Mouse (Mus musculus): Measurements from ENCODE around the gene Tspan31. TPM values are rescaled to one million over a fixed set of nuclear protein-coding genes. Genes with fewer than 3 reads are reported as not detected.
A peak's percentile ranks its signal among the peaks of the same experiment; 100 is the strongest.

Tspan31 gene
- 189 and 206 TPM in 2 replicates for polyA plus RNA-seq (2015; fragmentation: Nextera tagmentation; extraction: Ambion mirVana)

DNA sequence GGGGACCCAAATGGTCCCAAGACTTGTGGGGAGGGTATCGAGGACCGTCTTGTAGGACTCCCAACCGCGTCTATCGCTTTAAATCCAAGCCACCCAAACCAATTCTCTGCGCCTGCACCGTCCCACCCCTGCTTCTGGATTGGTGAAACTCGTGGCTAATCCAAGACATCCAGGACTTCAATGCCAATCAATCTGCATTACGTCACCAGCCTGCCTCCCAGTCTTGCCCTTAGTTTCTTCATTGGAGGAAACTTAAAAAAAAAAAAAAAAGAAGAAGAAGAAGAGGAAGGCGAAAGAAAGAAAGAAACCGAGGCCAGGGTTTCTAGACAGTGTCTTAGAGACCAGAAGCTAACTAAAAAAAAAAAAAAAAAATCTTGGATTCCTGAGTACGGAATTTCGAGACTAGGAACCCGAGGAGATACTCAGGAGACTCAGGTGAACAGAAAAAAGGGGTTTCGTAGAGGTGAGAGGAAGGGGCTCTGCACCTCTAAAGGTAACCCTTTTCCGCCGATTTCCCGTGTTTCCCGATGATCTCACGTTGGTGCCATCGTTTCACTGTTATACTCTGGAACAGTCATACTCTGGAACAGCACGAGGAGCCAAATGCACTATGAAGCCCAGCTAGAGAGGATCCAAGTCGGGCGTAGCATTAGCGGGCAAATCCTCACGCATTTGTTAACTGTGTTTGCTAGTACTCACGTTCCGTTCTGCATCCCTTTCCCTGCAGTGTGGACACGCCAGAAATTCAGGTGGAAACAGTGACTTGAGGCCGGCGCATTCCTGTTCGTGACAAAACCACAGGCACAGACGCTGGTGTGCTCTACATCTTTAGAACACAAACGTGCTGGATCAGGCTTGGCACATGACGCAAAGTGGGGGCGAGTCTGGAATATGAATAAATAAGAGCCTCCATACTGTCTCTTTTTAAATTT is at the start of gene Tspan31:
Gene Tspan31 (minus strand): TSS at position 75 of the 932 bp plus-strand sequence.
- Histone ChIP-seq H3K9me3 (ENCODE audit: control insufficient read depth, low read length) (no peaks in the 10 kb centered on the region), H3K4me2 (ENCODE audit: low read depth, low read length) (peak within 1 kb of the TSS; percentile 94), H3K27ac (ENCODE audit: low read length) (peak within 1 kb of the TSS; percentile 86), H3K4me3 (ENCODE audit: low read length) (peak within 1 kb of the TSS; percentile 69), H3K9ac (ENCODE audit: low read depth, low read length) (peak within 1 kb of the TSS; percentile 84), H3K36me3 (ENCODE audit: control insufficient read depth, insufficient read depth, low read length) (peaks cover 21% of the 10 kb centered on the region), H3K4me1 (ENCODE audit: control insufficient read depth, insufficient read depth, low read length) (peaks cover 23% of the 10 kb centered on the region), H3K27me3 (replicated peaks; ENCODE audit: control insufficient read depth, insufficient read depth, low read length) (peaks cover 4% of the 10 kb centered on the region; the same call in 1 of the 2 replicates)
- peak; percentile 86 for ATAC-seq
- 1% methylated on average over 36 of the region's 36 CpGs for WGBS

DNA sequence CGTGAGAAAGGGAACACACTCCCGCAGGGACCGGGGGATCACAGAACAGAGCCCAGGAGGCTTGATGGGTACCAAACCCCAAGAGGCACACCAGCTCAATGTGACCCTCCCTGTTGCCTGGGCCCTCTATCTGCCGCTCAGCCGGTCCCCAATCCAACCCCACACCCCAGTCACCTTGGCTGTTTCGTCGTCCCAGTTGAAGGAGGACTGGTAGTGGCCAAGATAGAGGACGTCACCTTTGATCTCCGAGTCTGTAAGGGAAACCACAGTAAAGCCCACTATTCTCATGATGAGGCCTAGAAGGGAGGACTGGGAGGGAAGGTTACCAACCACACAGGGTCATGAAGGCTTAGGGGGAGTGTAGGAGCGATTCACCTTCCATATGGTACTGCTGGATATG is 49.2 kb upstream of the Tspan31 start:
- H3K9me3 ChIP-seq (ENCODE audit: control insufficient read depth, low read length): no peaks in the 10 kb centered on the region
- H3K4me3 ChIP-seq (ENCODE audit: low read length): no peak overlapping the region
- H3K36me3 ChIP-seq (ENCODE audit: control insufficient read depth, insufficient read depth, low read length): peaks cover 9% of the 10 kb centered on the region
- no peak overlapping the region for H3K4me2 ChIP-seq (ENCODE audit: low read depth, low read length)
- WGBS: 95% methylated on average over 10 of the region's 10 CpGs
- ATAC-seq: no peak
- no peak overlapping the region for H3K27ac ChIP-seq (ENCODE audit: low read length)
- H3K9ac ChIP-seq (ENCODE audit: low read depth, low read length): no peak overlapping the region
- peaks cover 14% of the 10 kb centered on the region for H3K4me1 ChIP-seq (ENCODE audit: control insufficient read depth, insufficient read depth, low read length)
- no peaks in the 10 kb centered on the region for H3K27me3 ChIP-seq (replicated peaks; ENCODE audit: control insufficient read depth, insufficient read depth, low read length)

DNA sequence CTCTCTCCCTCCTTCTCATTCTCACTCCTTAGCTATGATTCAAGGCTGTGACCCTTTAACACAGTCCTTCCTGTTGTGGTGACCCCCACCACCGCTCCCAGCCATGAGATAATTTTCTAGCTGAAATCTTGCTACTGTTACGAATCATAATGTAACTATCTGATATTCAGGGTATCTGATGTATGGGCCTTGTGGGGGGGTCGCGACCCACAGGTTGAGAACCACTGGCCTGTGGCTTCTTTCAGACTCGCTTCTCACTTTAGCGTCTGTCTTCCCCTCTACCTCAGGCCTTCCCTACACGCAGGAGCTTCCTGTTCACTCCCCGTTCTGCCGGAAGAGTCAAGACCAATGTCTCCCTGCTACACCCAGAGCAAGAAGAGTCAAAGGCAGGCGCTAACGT is 48.4 kb upstream of the Tspan31 start:
- ATAC-seq: no peak
- H3K27ac ChIP-seq (ENCODE audit: low read length): no peak overlapping the region
- no peak overlapping the region for H3K4me2 ChIP-seq (ENCODE audit: low read depth, low read length)
- no peak overlapping the region for H3K4me3 ChIP-seq (ENCODE audit: low read length)
- no peak overlapping the region for H3K9ac ChIP-seq (ENCODE audit: low read depth, low read length)
- H3K36me3 ChIP-seq (ENCODE audit: control insufficient read depth, insufficient read depth, low read length): peaks cover 9% of the 10 kb centered on the region
- WGBS: 91% methylated on average over 11 of the region's 11 CpGs
- no peaks in the 10 kb centered on the region for H3K9me3 ChIP-seq (ENCODE audit: control insufficient read depth, low read length)
- no peaks in the 10 kb centered on the region for H3K27me3 ChIP-seq (replicated peaks; ENCODE audit: control insufficient read depth, insufficient read depth, low read length)
- H3K4me1 ChIP-seq (ENCODE audit: control insufficient read depth, insufficient read depth, low read length): peaks cover 14% of the 10 kb centered on the region

GRCm38 (mm10) chr10:127115068-127115467 is 45.0 kb upstream of the Tspan31 start:
- Histone ChIP-seq H3K27ac (ENCODE audit: low read length) (no peak overlapping the region), H3K27me3 (replicated peaks; ENCODE audit: control insufficient read depth, insufficient read depth, low read length) (no peaks in the 10 kb centered on the region), H3K36me3 (ENCODE audit: control insufficient read depth, insufficient read depth, low read length) (peaks cover 12% of the 10 kb centered on the region), H3K4me1 (ENCODE audit: control insufficient read depth, insufficient read depth, low read length) (peaks cover 2% of the 10 kb centered on the region), H3K9ac (ENCODE audit: low read depth, low read length) (no peak overlapping the region), H3K4me3 (ENCODE audit: low read length) (no peak overlapping the region), H3K9me3 (ENCODE audit: control insufficient read depth, low read length) (no peaks in the 10 kb centered on the region), H3K4me2 (ENCODE audit: low read depth, low read length) (no peak overlapping the region)
- ATAC-seq: no peak
- WGBS: 81% methylated on average over 2 of the region's 2 CpGs

DNA sequence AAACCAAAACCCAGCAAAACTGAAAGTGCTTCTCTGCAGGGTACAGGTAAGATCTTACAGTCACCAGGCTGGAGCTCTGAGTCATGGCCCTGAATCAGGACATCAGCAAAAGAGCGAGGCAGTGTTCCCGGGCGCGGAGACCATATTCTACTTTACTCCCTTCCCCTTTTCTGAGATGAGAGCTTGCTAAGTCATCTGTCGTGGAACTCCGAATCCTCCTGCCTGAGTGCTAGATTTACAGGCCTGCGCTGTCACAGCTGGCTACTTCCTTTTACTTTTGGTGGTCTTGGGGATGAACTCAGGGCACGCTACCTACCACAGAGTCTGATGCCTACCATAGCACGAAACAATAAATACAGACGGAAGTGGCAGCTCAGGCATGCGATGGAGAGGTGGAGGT is 44.3 kb upstream of the Tspan31 start:
- ATAC-seq: no peak
- H3K9me3 ChIP-seq (ENCODE audit: control insufficient read depth, low read length): no peaks in the 10 kb centered on the region
- H3K4me2 ChIP-seq (ENCODE audit: low read depth, low read length): no peak overlapping the region
- no peak overlapping the region for H3K27ac ChIP-seq (ENCODE audit: low read length)
- H3K27me3 ChIP-seq (replicated peaks; ENCODE audit: control insufficient read depth, insufficient read depth, low read length): no peaks in the 10 kb centered on the region
- peaks cover 12% of the 10 kb centered on the region for H3K36me3 ChIP-seq (ENCODE audit: control insufficient read depth, insufficient read depth, low read length)
- WGBS: 92% methylated on average over 11 of the region's 11 CpGs
- H3K4me1 ChIP-seq (ENCODE audit: control insufficient read depth, insufficient read depth, low read length): no peaks in the 10 kb centered on the region
- no peak overlapping the region for H3K9ac ChIP-seq (ENCODE audit: low read depth, low read length)
- no peak overlapping the region for H3K4me3 ChIP-seq (ENCODE audit: low read length)

- H3K4me2 ChIP-seq (ENCODE audit: low read depth, low read length): no peak overlapping the region
- H3K9me3 ChIP-seq (ENCODE audit: control insufficient read depth, low read length): no peaks in the 10 kb centered on the region
- H3K27me3 ChIP-seq (replicated peaks; ENCODE audit: control insufficient read depth, insufficient read depth, low read length): no peaks in the 10 kb centered on the region
- peak; percentile 71; the same call in 1 of the 2 replicates for ATAC-seq
- H3K36me3 ChIP-seq (ENCODE audit: control insufficient read depth, insufficient read depth, low read length): peaks cover 3% of the 10 kb centered on the region; the same call in 1 of the 2 replicates
- no peak overlapping the region for H3K4me3 ChIP-seq (ENCODE audit: low read length)
- H3K9ac ChIP-seq (ENCODE audit: low read depth, low read length): no peak overlapping the region
- no peak overlapping the region for H3K27ac ChIP-seq (ENCODE audit: low read length)
- H3K4me1 ChIP-seq (ENCODE audit: control insufficient read depth, insufficient read depth, low read length): no peaks in the 10 kb centered on the region
- WGBS: 87% methylated on average over 15 of the region's 15 CpGs
Observed at GRCm38 (mm10) chr10:127111001-127111887, 41.2 kb upstream of the Tspan31 start.

DNA sequence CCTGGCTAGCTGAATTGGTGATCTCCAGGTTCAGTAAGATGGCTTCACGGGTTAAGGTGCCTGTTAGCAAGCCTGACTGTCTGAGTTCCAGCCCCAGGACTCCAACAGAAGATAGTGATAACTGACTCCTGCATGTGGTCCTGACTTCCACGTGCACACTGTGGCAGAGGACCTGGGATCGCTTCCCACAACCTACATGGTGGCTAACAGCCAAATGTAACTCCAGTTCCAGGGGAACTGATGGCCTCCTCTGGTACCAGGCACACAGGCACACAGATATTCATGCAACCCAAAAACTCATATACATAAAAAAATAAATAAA is 38.2 kb upstream of the Tspan31 start:
- no peak overlapping the region for H3K4me3 ChIP-seq (ENCODE audit: low read length)
- no peak overlapping the region for H3K9ac ChIP-seq (ENCODE audit: low read depth, low read length)
- no peaks in the 10 kb centered on the region for H3K9me3 ChIP-seq (ENCODE audit: control insufficient read depth, low read length)
- WGBS: 87% methylated on average over 3 of the region's 3 CpGs
- H3K27ac ChIP-seq (ENCODE audit: low read length): no peak overlapping the region
- H3K4me1 ChIP-seq (ENCODE audit: control insufficient read depth, insufficient read depth, low read length): no peaks in the 10 kb centered on the region
- H3K4me2 ChIP-seq (ENCODE audit: low read depth, low read length): no peak overlapping the region
- H3K36me3 ChIP-seq (ENCODE audit: control insufficient read depth, insufficient read depth, low read length): 0 out of 2 replicates have a peak, but pooled peaks cover 3% of the 10 kb centered on the region
- ATAC-seq: no peak
- H3K27me3 ChIP-seq (replicated peaks; ENCODE audit: control insufficient read depth, insufficient read depth, low read length): no peaks in the 10 kb centered on the region

GRCm38 (mm10) chr10:127107563-127108261 is 37.6 kb upstream of the Tspan31 start:
- Histone ChIP-seq H3K27ac (ENCODE audit: low read length) (no peak overlapping the region), H3K9me3 (ENCODE audit: control insufficient read depth, low read length) (no peaks in the 10 kb centered on the region), H3K4me1 (ENCODE audit: control insufficient read depth, insufficient read depth, low read length) (no peaks in the 10 kb centered on the region), H3K4me2 (ENCODE audit: low read depth, low read length) (no peak overlapping the region), H3K36me3 (ENCODE audit: control insufficient read depth, insufficient read depth, low read length) (0 out of 2 replicates have a peak, but pooled peaks cover 3% of the 10 kb centered on the region), H3K9ac (ENCODE audit: low read depth, low read length) (no peak overlapping the region), H3K27me3 (replicated peaks; ENCODE audit: control insufficient read depth, insufficient read depth, low read length) (no peaks in the 10 kb centered on the region), H3K4me3 (ENCODE audit: low read length) (no peak overlapping the region)
- no peak for ATAC-seq
- WGBS: 87% methylated on average over 16 of the region's 16 CpGs

DNA sequence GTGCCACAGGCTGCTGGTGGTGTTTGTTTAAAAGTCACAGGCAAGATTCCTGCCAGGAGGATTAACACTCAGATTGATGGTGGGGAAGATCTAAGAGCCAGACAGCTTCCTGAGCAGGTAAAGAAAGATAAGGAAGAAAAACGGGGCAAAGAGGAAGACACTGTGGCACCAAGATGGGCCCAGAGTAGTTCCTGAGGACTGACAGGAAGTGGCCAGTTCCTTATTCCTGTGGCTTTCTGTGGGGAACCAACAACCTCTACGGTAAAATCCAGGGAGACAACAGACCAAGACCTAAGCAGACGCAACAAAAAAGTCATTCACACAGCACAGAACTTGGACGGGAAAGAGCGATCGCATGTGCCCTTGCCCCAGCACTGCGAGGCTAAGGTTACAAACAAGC is 33.6 kb upstream of the Tspan31 start:
- no peaks in the 10 kb centered on the region for H3K36me3 ChIP-seq (ENCODE audit: control insufficient read depth, insufficient read depth, low read length)

More for the DNA sequence above, 33.6 kb upstream of the Tspan31 start:
- H3K9ac ChIP-seq (ENCODE audit: low read depth, low read length): no peak overlapping the region
- ATAC-seq: no peak
- no peak overlapping the region for H3K27ac ChIP-seq (ENCODE audit: low read length)
- H3K4me3 ChIP-seq (ENCODE audit: low read length): no peak overlapping the region
- H3K4me2 ChIP-seq (ENCODE audit: low read depth, low read length): no peak overlapping the region
- 54% methylated on average over 7 of the region's 7 CpGs for WGBS
- H3K9me3 ChIP-seq (ENCODE audit: control insufficient read depth, low read length): no peaks in the 10 kb centered on the region
- no peaks in the 10 kb centered on the region for H3K27me3 ChIP-seq (replicated peaks; ENCODE audit: control insufficient read depth, insufficient read depth, low read length)
- no peaks in the 10 kb centered on the region for H3K4me1 ChIP-seq (ENCODE audit: control insufficient read depth, insufficient read depth, low read length)
